8 mouse cellular contexts compared by ENCODE assay signal in genomic region chr6:100731996-100732375, GRCm38 (mm10). TPM values are rescaled to one million over a fixed set of nuclear protein-coding genes. Genes with fewer than 3 reads are reported as not detected.
A peak's percentile ranks its signal among the peaks of the same experiment; 100 is the strongest.
DNase-seq lines count a peak whose midpoint lies in the region; ATAC-seq lines count a peak whose summit lies in the region.

No protein-coding gene starts in this region.

- H3K4me3 ChIP-seq in heart, embryonic 10.5 days: no peak overlapping the region

- H3K4me1 ChIP-seq in heart, embryonic 10.5 days: peaks cover 10% of the 10 kb centered on the region; the same call in 1 of the 2 replicates

- 83% methylated on average over 9 of the region's 9 CpGs for WGBS in heart, embryonic 10.5 days

- no peaks in the 10 kb centered on the region; the same call in 1 of the 2 replicates for H3K27me3 ChIP-seq in heart, embryonic 10.5 days (ENCODE audit: insufficient read depth, poor library complexity, severe bottlenecking)

- no peaks in the 10 kb centered on the region for H3K9me3 ChIP-seq in heart, embryonic 10.5 days

- no peaks in the 10 kb centered on the region for H3K36me3 ChIP-seq in heart, embryonic 10.5 days

- DNase-seq in heart, adult 11 months: peak; percentile 99
- DNase-seq in heart, embryonic 10.5 days (ENCODE audit: low spot score): no peak
- peak; percentile 54 for DNase-seq in adrenal gland, postnatal 14 days
- peak; percentile 6 to 20 for DNase-seq in kidney, postnatal 36 days
- DNase-seq in lung, postnatal 10 days: peak; percentile 79
- no peak for DNase-seq in thymus, postnatal 4 days
- no peak for DNase-seq in embryo, embryonic 11 days

- no peak overlapping the region for H3K27ac ChIP-seq in heart, embryonic 10.5 days

- ATAC-seq in granulocyte monocyte progenitor cell, adult 5-6 weeks (replicated peaks; ENCODE audit: poor library complexity, severe bottlenecking): peak; percentile 53

RNA-seq across cellular contexts. Expression of gene Gxylt2, which starts 27.5 kb away (rescaled TPM):
- 0.74 and 1.3 TPM in 2 replicates for polyA plus RNA-seq in heart, embryonic 10.5 days (2016; fragmentation: Nextera tagmentation; extraction: Ambion mirVana)
- 0.85 and 2.2 TPM in 2 replicates for total RNA-seq in adrenal gland, postnatal 14 days (2021)
- not detected in 2 replicates for total RNA-seq in granulocyte monocyte progenitor cell, adult 5-6 weeks (2014; fragmentation: Nextera tagmentation)
- total RNA-seq in granulocyte monocyte progenitor cell, adult 5-6 weeks (2017): not detected in 2 replicates

Comparison
In these comparisons a context has a peak if more than half of its experiments do, and no peak if none do; other contexts are left out.
1. DNase-seq: peak in heart, adult 11 months (single experiment), adrenal gland, postnatal 14 days (single experiment), kidney, postnatal 36 days (2 of 2) and lung, postnatal 10 days (single experiment); none in heart, embryonic 10.5 days (single experiment), thymus, postnatal 4 days (single experiment) and embryo, embryonic 11 days (single experiment).